Mouse (Mus musculus) ES-E14 (cell line): ENCODE data around the gene Pmf1.

Experiments used
- CHD2 ChIP-seq: IDR thresholded peaks from 2 replicates; pipeline ENCODE4 v1.6.1; 2014; ENCODE audit warnings: mild to moderate bottlenecking, low read depth, low read length, inconsistent platforms
- HCFC1 ChIP-seq: IDR thresholded peaks from 2 replicates; pipeline ENCODE4 v1.6.1; 2012; ENCODE audit warnings: low read length, inconsistent platforms, borderline replicate concordance; ENCODE audit not compliant: insufficient read depth
- MAFK ChIP-seq: IDR thresholded peaks from 2 replicates; pipeline ENCODE4 v1.6.1; 2014; ENCODE audit warnings: mild to moderate bottlenecking, low read depth, low read length, inconsistent platforms; ENCODE audit not compliant: insufficient read depth
- ZC3H11A ChIP-seq: IDR thresholded peaks from 2 replicates; pipeline ENCODE4 v1.6.1; 2012; ENCODE audit warnings: low read depth, mild to moderate bottlenecking, inconsistent platforms, low read length, borderline replicate concordance
- ZNF384 ChIP-seq: IDR thresholded peaks from 2 replicates; pipeline ENCODE4 v1.6.1; 2012; ENCODE audit warnings: low read depth, low read length, inconsistent platforms

DNA sequence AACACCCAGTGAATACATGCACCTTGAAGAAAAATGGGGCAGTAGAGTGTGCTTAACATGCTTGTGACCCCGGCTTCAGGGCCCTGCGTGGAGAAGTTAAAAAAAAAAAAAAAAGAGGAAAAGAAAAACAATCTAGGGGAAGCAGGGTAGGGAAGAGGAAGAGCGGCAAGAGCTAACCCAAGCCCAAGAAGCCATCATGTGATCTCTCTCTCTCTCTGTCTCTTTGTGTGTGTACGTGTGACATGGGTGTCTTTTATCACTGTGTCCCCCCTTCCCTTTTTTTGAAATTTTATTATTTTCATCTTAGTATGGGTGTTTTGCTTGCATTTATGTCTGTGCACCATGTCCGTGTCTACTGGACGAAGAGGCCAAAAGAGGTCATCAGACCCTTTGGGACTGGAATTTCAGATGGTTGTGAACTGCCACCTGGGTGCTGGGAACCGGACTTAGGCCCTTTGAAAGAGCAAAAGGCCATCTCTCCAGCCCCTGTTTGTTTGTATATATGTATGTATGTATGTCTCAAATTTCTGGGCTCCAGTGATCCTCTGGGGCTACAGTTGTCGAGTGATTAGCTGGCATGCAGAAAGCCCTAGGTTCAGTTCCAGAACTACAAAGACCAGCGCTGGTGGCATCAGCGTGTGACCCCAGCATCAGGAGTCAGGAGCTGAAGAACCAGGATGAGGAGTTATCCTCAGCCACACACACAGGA lies 6.5 kb downstream of the Pmf1 start:
- no peak for TF ChIP-seq HCFC1
- no peak for TF ChIP-seq MAFK
- no peak for TF ChIP-seq ZNF384
- TF ChIP-seq CHD2 = no peak
- TF ChIP-seq ZC3H11A = no peak
